Mouse (Mus musculus): Measurements from ENCODE around the gene Mospd3. TPM values are rescaled to one million over a fixed set of nuclear protein-coding genes. Genes with fewer than 3 reads are reported as not detected.

Gene Mospd3
- polyA plus RNA-seq, 2 experiments = 33.8 to 34.9 TPM

DNA sequence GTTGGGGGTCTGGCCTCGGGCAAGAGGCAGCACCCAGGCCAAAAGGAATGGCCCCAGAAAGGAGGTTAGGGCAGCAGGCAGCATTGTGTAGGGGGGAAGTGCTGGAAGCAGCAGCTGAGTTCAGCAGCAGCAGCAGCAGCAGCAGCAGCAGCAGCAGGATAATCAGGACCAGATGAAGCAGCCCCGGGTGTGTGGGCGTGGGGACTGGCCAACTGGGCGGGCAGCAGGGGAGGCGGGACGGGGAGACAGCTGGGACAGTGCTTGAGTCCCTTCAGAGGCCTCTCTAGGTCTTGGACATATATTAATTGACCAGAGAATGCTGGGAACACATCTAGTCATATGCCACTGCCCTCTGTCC, 10.4 kb upstream of the Mospd3 start:
- Histone ChIP-seq H3K36me3 (replicated peaks; ENCODE audit: control insufficient read depth, insufficient read depth, low read depth) (no peaks in the 10 kb centered on the region), H3K4me2 (ENCODE audit: low read depth) (peak overlapping the region; percentile 27), H3K9ac (replicated peaks) (no peak overlapping the region), H3K27me3 (ENCODE audit: control insufficient read depth, insufficient read depth, low read length) (no peaks in the 10 kb centered on the region), H3K4me3 (ENCODE audit: insufficient read depth in 1 of 2, low read depth in 2 of 2, low read length in 2 of 2) (no peak overlapping the region), H3K4me1 (replicated peaks; ENCODE audit: control insufficient read depth in 2 of 2, insufficient read depth in 2 of 2, low read length in 1 of 2) (peaks cover under 1 to 5% of the 10 kb centered on the region in 2 experiments; a peak in 3 of 4 replicates), H3K9me3 (ENCODE audit: control insufficient read depth, low read length) (no peaks in the 10 kb centered on the region), H3K27ac (no peak overlapping the region)
- ATAC-seq (ENCODE audit: insufficient read depth) = no peak
- 31% methylated on average over 6 of the region's 6 CpGs for WGBS (ENCODE audit: insufficient replicate concordance)
- TF ChIP-seq EP300 (IDR thresholded peaks at IDR 0.05; ENCODE audit: low read depth) (no peak), CTCF (IDR thresholded peaks at IDR 0.05; ENCODE audit: low read depth) (no peak)
- DNase-seq (ENCODE audit: low read depth in 3 of 3, low spot score in 3 of 3) = no peak

- H3K4me1 ChIP-seq (replicated peaks; ENCODE audit: control insufficient read depth in 2 of 2, insufficient read depth in 2 of 2, low read length in 1 of 2) = peaks cover 4 to 5% of the 10 kb centered on the region in 2 experiments; a peak in 3 of 4 replicates
- peak overlapping the region in 1 of 2 experiments; percentile 29; a peak in 2 of 4 replicates for H3K4me3 ChIP-seq (ENCODE audit: insufficient read depth in 1 of 2, low read depth in 2 of 2, low read length in 2 of 2)
- no peak for ATAC-seq (ENCODE audit: insufficient read depth)
- no peaks in the 10 kb centered on the region for H3K27me3 ChIP-seq (ENCODE audit: control insufficient read depth, insufficient read depth, low read length)
- no peak overlapping the region for H3K9ac ChIP-seq (replicated peaks)
- no peak overlapping the region for H3K27ac ChIP-seq
- no peaks in the 10 kb centered on the region for H3K9me3 ChIP-seq (ENCODE audit: control insufficient read depth, low read length)
- 32% methylated on average over 12 of the region's 12 CpGs for WGBS (ENCODE audit: insufficient replicate concordance)
- DNase-seq (ENCODE audit: low read depth in 3 of 3, low spot score in 3 of 3) = no peak
- TF ChIP-seq CTCF (IDR thresholded peaks at IDR 0.05; ENCODE audit: low read depth) = no peak
- TF ChIP-seq EP300 (IDR thresholded peaks at IDR 0.05; ENCODE audit: low read depth) = no peak
- H3K4me2 ChIP-seq (ENCODE audit: low read depth) = peak overlapping the region; percentile 27
- no peaks in the 10 kb centered on the region for H3K36me3 ChIP-seq (replicated peaks; ENCODE audit: control insufficient read depth, insufficient read depth, low read depth)
Measured at GRCm38 (mm10) chr5:137610548-137611244, 9.8 kb upstream of the Mospd3 start.

DNA sequence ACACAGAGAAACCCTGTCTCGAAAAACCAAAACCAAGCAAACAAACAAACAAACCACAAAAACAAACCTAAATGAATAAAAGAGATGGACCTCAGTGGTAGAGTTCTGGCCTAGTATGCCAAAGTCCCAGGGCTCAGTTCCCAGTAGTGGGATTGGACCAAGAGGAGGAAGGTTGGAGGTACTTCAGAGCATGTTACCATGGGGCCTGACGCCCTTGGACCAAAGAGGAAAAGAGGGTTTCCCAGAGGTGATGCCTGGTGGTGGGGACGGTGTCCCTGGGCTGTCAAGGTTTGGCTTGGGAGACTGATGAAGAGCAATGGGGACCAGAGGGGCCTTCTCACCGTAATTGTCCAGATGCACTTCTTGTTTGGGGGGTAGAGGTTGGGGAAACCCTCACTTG, 9.2 kb upstream of the Mospd3 start:
- DNase-seq (ENCODE audit: low read depth in 3 of 3, low spot score in 3 of 3) = no peak
- no peak overlapping the region; the same call in 1 of the 2 replicates for H3K4me2 ChIP-seq (ENCODE audit: low read depth)
- H3K27ac ChIP-seq = no peak overlapping the region
- H3K36me3 ChIP-seq (replicated peaks; ENCODE audit: control insufficient read depth, insufficient read depth, low read depth) = no peaks in the 10 kb centered on the region
- H3K9me3 ChIP-seq (ENCODE audit: control insufficient read depth, low read length) = no peaks in the 10 kb centered on the region
- H3K4me1 ChIP-seq (replicated peaks; ENCODE audit: control insufficient read depth in 2 of 2, insufficient read depth in 2 of 2, low read length in 1 of 2) = peaks cover 10 to 11% of the 10 kb centered on the region in 2 experiments
- 71% methylated on average over 4 of the region's 4 CpGs for WGBS (ENCODE audit: insufficient replicate concordance)
- TF ChIP-seq CTCF (IDR thresholded peaks at IDR 0.05; ENCODE audit: low read depth) (no peak), EP300 (IDR thresholded peaks at IDR 0.05; ENCODE audit: low read depth) (no peak)
- H3K9ac ChIP-seq (replicated peaks) = no peak overlapping the region
- no peaks in the 10 kb centered on the region for H3K27me3 ChIP-seq (ENCODE audit: control insufficient read depth, insufficient read depth, low read length)
- no peak for ATAC-seq (ENCODE audit: insufficient read depth)
- peak overlapping the region in 1 of 2 experiments; percentile 29; a peak in 2 of 4 replicates for H3K4me3 ChIP-seq (ENCODE audit: insufficient read depth in 1 of 2, low read depth in 2 of 2, low read length in 2 of 2)

GRCm38 (mm10) chr5:137609292-137609691, 8.4 kb upstream of the Mospd3 start:
- no peak for TF ChIP-seq EP300 (IDR thresholded peaks at IDR 0.05; ENCODE audit: low read depth)
- TF ChIP-seq CTCF (IDR thresholded peaks at IDR 0.05; ENCODE audit: low read depth) = no peak
- no peak overlapping the region for H3K4me2 ChIP-seq (ENCODE audit: low read depth)
- H3K36me3 ChIP-seq (replicated peaks; ENCODE audit: control insufficient read depth, insufficient read depth, low read depth) = no peaks in the 10 kb centered on the region
- DNase-seq (ENCODE audit: low read depth in 3 of 3, low spot score in 3 of 3) (no peak), ATAC-seq (ENCODE audit: insufficient read depth) (no peak)
- WGBS (ENCODE audit: insufficient replicate concordance) = 70% methylated on average over 3 of the region's 3 CpGs
- no peaks in the 10 kb centered on the region for H3K9me3 ChIP-seq (ENCODE audit: control insufficient read depth, low read length)
- peaks cover 12 to 14% of the 10 kb centered on the region in 2 experiments for H3K4me1 ChIP-seq (replicated peaks; ENCODE audit: control insufficient read depth in 2 of 2, insufficient read depth in 2 of 2, low read length in 1 of 2)
- no peak overlapping the region for H3K9ac ChIP-seq (replicated peaks)
- H3K27ac ChIP-seq = no peak overlapping the region
- no peaks in the 10 kb centered on the region for H3K27me3 ChIP-seq (ENCODE audit: control insufficient read depth, insufficient read depth, low read length)
- no peak overlapping the region for H3K4me3 ChIP-seq (ENCODE audit: insufficient read depth in 1 of 2, low read depth in 2 of 2, low read length in 2 of 2)

DNA sequence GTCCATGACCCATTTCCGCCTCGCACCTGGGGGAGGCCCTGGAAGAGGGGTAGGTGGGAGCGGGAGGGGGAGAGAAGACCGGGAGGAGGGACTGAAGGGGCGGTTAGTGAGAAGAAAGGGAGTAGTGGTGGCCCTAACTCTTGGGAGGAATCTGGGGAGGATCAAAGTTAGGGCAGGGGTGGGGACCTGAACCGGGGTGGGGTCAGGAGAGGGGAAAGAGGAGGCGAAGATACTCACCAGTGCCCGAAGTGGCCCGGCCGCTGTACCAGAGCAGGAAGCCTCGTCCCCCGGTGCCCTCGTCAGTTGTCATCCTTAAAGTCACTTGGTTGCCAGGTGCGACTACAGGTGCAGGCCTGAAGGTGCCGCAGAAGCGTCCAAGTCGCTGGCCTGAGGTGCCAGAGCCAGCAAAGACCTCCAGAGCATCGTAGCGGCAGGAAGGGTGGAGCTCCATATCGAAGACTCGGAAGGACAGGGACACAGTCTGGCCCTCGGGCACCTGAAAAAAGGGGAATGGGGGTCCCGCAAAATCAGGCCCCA, 7.9 kb upstream of the Mospd3 start:
- TF ChIP-seq CTCF (IDR thresholded peaks at IDR 0.05; ENCODE audit: low read depth) = no peak
- no peak for TF ChIP-seq EP300 (IDR thresholded peaks at IDR 0.05; ENCODE audit: low read depth)
- no peak overlapping the region for H3K27ac ChIP-seq
- no peak overlapping the region for H3K9ac ChIP-seq (replicated peaks)
- no peak for DNase-seq (ENCODE audit: low read depth in 3 of 3, low spot score in 3 of 3)
- no peaks in the 10 kb centered on the region for H3K9me3 ChIP-seq (ENCODE audit: control insufficient read depth, low read length)
- no peaks in the 10 kb centered on the region for H3K36me3 ChIP-seq (replicated peaks; ENCODE audit: control insufficient read depth, insufficient read depth, low read depth)
- H3K4me2 ChIP-seq (ENCODE audit: low read depth) = no peak overlapping the region
- 48% methylated on average over 23 of the region's 23 CpGs for WGBS (ENCODE audit: insufficient replicate concordance)
- H3K4me3 ChIP-seq (ENCODE audit: insufficient read depth in 1 of 2, low read depth in 2 of 2, low read length in 2 of 2) = no peak overlapping the region
- H3K4me1 ChIP-seq (replicated peaks; ENCODE audit: control insufficient read depth in 2 of 2, insufficient read depth in 2 of 2, low read length in 1 of 2) = peaks cover 12 to 14% of the 10 kb centered on the region in 2 experiments
- ATAC-seq (ENCODE audit: insufficient read depth) = no peak
- no peaks in the 10 kb centered on the region for H3K27me3 ChIP-seq (ENCODE audit: control insufficient read depth, insufficient read depth, low read length)

All from liver, embryonic 14.5 days (tissue).